Mouse (Mus musculus) effector memory CD4-positive, alpha-beta T cell, adult 5 months (primary cell): Measurements from ENCODE around the gene Flvcr2. TPM values are rescaled to one million over a fixed set of nuclear protein-coding genes. Genes with fewer than 3 reads are reported as not detected.

Source experiments
- polyA plus RNA-seq: library from polyadenylated mRNA; unstranded; fragments of 100-300 nt; shearing (Covaris generic); gene quantifications from one replicate; pipeline ENCODE4 v1.2.1, GENCODE M21; 2017

The Flvcr2 gene
- not detected for polyA plus RNA-seq

DNA sequence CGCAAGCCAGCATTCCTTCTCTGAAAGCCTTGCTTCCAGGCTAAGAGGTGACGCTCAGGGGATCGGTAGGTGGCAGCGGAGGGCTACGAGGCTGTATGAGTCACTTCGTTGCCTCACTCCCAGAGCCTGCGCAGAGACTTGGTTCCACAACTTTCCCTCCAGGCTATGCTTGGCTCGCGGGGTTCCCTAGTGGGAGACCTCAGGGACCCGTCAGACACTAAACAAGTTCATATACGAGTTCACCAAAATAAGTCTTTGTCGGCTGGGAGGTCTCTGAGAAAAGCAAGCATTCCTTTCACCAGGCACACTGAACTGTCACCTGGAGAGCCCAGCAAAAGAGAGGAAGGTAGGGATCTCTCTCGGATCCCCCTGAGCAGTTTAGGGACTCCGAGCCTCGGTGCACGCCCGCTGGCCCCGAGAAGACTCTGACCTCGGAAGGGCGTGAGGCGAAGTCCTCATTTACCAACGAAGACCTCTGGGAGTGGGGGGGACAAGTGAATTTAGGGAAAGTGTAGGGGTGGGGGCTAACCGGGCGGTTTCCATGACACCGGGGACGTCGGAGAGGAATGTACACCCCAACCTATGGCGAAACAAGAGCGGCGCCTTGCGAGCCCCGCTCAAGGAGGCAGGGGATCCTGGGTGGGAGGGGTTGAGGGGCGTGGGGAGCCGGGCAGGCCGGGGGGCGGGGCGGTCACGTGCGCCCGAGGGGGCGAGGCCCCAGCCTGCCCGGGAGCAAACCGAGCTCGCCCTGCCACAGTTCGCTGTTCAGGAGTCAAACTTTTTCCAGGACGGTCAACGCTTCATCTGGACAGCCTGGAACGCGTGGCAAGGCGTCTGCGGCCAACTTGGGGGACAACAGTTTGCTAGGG, at the start of gene Flvcr2:
Flvcr2 (plus strand) TSS at position 713 of the 869 bp plus-strand sequence.

DNA sequence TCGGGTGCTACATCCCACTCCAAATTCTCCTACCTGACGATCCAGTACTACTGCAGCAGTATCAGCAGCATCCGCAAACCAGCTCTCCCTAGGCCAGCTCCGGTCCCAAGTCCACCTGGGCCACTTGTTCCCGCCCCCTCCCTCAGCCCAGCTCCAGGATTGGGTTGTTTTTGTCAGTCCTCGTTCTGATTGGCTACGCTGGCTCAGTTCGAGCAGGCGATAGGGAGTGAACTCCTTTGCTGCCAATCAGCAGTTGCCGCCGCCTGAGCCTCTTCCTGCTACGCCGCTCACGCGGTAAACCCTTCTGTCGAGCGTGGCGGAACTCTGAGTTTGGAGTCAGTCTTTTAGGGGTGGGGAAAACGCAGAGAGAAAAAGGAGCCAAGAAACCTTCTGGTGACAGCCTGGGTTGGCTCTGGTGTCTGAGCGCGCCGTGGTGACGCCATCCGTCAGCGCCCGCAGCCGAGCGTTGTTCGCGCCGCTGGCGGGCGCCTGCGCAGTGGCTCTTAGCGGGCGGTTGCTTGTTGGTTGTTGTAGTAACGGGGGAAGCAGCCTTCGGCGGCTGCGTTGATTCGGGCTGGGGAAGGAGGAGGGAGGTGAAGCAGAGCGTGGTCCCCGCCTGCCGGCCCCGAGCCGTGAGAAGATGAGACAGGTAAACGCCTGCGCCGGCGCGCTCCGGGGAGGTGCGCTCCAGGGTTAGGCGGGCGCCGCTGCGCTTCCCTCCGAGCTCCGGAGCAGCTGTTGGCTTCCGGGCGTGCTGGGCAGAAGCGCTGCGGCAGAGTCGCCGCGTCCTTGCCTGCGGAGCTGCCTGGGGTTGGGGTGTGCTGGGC, 78.3 kb downstream of the Flvcr2 start, which contains the start of the genes Erg28 and Ttll5:
Erg28 (minus strand) TSS at position 113 of the 827 bp plus-strand sequence.
Ttll5 (plus strand) TSS at position 222 of the 827 bp plus-strand sequence.

Other genes with a start within 250 kb of the Flvcr2 start
- gene Jdp2, start 147.5 kb upstream of the Flvcr2 start, polyA plus RNA-seq: 9.6 TPM
- 606 TPM for gene Batf, start 59.9 kb upstream of the Flvcr2 start, polyA plus RNA-seq
- 59.1 TPM for gene Erg28, start 78.0 kb downstream of the Flvcr2 start, polyA plus RNA-seq
- 21.0 TPM for gene Ttll5, start 78.1 kb downstream of the Flvcr2 start, polyA plus RNA-seq